Mouse (Mus musculus) cerebellum, adult (tissue): ENCODE measurements around the gene Slc6a14.

Source experiments
- ATAC-seq: cut with Nextera tagmentation; 2 replicates; pipeline ENCODE4 v1.9.2; 2017; ENCODE audit warnings: mild to moderate bottlenecking, moderate library complexity, mixed read lengths; ENCODE audit not compliant: insufficient number of reproducible peaks, low FRiP score, low TSS enrichment

Slc6a14 gene

GRCm38 (mm10) chrX:21714829-21715228 is at the start of gene Slc6a14:
Gene Slc6a14 (plus strand): TSS chrX:21714896.
- no peak for ATAC-seq

DNA sequence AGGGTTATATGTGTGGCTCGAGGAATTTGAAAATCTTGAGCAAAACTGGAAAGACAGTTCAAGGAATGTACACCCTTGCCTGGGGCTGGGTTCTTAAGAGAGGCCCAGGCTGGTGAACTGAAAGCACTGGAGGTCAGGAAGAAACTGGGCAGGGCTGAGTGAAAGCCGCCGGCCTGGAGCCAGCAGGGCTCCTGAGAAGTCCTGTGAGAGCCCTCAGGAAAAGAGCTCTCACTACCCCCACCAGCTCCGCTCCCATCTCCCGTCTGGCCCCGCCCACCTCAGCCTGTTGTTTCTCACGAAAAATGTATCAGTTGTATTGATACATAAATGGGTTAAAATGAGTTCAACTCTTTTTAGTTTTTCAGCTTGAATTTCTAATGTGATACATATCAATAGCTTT is 43.8 kb upstream of the Slc6a14 start:
- no peak for ATAC-seq

GRCm38 (mm10) chrX:21695220-21695619 is 19.5 kb upstream of the Slc6a14 start:
- no peak for ATAC-seq

- ATAC-seq = no peak
Observed at GRCm38 (mm10) chrX:21695687-21696086, 19.0 kb upstream of the Slc6a14 start.

DNA sequence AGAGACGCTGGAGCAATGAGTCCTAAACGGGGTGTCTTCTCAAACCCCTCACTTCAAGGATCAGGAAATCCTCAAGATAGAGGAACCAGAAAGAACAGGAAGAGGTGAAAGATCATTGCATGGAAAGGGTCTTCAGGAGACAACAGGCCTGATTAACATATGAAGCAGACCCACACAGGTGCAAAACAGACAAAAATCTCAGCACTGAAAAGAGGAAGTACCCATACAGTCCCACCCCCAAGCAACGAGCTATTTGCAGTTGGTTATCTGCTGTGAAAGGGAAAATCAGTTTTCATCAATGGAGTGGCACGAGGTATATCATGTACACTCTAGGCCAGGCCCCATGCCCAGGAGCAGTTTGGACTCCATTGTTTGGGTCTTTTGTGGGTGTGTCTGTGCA is 13.1 kb upstream of the Slc6a14 start:
- no peak for ATAC-seq

DNA sequence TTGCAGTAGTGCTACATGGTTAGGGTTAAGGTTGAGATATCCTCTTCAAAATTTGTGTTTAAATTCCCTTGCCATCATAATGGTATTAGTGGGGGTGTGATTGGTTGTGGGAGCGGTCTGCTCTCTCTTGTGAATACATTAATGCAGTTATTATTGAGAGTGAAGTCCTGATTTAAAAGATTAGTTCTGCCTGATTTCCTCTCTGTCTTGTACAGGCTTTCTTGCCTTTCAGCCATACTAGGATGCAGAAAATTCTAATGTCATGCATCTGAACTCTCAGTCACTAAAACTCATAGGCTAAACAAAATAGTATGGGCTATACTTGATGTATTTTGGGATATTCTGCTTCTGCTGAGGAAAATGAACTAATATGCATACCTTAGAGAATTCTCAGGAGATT is 10.2 kb upstream of the Slc6a14 start:
- ATAC-seq = no peak

DNA sequence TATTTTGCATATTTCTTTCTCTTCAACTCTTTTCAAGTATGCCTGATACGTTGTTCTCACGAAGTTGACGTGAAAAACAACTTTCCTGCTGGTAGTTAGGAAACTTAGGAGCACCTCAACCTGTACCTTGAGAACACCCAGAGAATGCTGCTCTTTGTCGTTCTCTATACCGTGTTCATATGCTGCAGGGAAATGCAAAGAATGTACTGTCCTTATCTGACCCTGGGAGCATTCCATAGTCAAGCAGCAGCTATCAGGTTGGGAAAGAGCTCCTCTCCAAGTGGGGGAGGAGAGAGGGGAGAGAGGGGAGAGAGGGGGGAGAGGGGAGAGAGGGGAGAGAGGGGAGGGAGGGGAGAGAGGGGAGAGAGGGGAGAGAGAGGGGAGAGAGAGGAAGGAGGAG is 597 bp downstream of the Slc6a14 start:
- ATAC-seq = no peak

GRCm38 (mm10) chrX:21716885-21717284 is 2.2 kb downstream of the Slc6a14 start:
- no peak for ATAC-seq

DNA sequence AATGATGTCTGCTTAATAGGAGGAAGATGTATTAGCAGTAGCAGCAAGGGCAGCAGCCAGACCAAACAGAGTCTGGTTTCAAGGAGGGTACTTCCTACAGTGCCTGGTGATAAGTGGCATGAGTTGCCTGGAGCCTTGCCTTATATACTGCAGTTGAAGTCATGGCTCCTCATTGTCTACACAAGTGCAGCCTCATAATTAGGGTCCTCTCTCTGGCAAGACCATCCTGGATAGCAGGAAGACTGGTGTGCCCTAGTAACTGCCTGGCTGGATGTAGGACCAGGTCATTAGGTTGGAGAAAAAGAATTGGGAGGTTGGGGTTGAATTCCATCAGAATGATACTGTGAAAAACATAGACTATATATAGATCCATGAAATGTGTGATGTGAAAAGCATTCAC is 30.3 kb downstream of the Slc6a14 start, which contains the start of gene Gm28269:
Gene Gm28269, minus strand, starts transcription at position 101 of the 400 bp plus-strand sequence.
- ATAC-seq = no peak
